Mouse (Mus musculus): Measurements from ENCODE around the gene Hdac5.
A peak's percentile ranks its signal among the peaks of the same experiment; 100 is the strongest.

Hdac5 gene

DNA sequence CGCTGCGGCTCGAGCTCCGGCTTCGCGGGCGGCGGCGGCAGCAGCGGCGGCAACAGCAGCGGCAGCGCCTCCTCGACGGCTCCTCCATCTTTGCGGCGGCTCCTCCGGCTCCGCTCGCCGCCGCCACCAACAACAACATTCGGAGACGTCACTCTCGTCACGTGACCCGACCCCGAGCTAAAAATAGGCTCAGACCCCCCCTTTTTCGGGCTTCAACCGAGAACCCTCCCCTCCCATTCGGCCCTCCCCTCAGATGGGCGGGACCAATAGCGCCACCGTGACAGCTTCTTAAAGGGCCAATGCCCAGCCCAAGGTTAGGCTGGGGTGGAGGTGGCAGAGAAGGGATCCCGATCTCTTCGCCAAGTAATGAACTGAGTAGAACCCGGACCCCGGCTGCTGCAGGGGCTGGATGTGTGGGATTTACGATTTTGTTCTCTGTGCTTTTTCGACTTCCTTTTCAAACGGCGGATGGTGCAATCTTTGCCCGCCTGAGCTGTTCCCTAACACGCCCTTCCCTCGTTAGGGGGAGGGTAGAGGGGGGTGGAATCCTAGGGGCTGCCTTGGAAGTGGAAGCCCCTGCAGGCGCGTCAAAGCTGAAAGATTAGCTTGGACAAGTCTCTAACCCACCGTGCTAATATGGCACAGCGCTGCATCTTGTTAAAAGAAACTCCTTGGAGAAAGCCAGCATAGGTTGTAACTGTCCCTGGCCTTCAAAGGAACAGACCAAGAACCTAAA lies at the start of gene Hdac5:
Hdac5 (minus strand) TSS at position 161 of the 736 bp plus-strand sequence.
- DNase-seq (ENCODE audit: low spot score): peak; percentile 92

DNA sequence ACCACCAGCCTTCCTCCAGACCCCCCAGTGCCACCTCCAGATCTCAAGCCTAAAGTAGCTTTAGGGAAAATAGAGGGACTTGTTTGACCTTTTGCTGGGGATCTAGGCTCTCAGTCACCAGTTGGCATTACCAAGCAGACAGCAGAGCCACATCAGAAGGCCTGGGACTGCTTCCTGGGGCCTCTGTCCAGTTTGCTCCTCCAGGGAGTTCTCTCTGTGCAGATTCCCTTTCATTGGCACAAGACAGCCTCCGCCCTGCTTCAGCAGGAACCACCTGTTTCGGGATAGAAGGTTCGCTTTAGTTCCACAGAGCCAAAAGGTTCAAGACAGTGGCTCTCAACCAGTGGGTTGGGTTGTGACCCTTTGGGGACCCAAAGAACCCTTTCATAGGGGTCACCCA lies 49.6 kb upstream of the Hdac5 start:
- DNase-seq (ENCODE audit: low spot score): no peak

DNA sequence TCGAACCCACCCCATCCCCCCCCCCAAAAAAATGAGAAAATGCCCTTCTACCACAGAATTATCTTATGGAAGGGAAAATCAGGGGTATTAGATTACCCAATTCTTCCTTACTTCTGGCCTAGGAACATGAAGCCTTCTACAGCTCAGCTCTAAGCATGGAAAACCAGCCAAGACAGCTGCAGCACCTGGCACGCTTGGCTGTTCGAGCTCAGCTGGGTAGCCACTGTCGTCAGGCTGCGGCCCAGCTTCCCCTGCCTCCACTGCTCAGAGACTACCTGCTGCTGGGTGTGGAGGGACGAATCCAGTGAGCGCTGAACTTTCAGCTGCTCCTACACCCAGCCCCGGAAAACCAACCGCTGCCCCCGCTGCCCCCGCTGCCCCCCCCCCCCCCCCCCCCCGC lies 47.8 kb upstream of the Hdac5 start:
- DNase-seq (ENCODE audit: low spot score): no peak

DNA sequence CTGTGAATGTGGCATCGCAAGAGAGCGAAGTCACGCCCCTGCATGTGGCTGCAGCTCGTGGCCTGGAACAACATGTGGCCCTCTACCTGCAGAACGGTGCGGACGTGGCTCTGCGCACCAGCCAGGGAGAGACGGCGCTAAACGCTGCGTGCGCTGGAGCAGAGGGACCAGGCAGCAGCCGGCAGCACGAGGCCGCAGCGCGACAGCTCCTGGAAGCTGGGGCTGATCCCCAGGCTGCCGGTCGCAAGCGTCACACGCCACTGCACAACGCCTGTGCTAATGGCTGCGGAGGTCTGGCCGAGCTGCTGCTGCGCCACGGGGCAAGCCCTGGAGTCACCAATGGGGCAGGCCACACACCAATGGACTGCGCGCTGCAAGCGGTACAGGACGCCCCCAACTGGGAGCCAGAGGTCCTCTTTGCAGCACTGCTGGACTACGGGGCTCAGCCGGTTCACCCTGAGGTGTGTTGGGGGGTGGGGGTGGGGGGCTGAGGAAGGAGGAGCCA lies 46.5 kb upstream of the Hdac5 start:
- DNase-seq (ENCODE audit: low spot score): no peak

DNA sequence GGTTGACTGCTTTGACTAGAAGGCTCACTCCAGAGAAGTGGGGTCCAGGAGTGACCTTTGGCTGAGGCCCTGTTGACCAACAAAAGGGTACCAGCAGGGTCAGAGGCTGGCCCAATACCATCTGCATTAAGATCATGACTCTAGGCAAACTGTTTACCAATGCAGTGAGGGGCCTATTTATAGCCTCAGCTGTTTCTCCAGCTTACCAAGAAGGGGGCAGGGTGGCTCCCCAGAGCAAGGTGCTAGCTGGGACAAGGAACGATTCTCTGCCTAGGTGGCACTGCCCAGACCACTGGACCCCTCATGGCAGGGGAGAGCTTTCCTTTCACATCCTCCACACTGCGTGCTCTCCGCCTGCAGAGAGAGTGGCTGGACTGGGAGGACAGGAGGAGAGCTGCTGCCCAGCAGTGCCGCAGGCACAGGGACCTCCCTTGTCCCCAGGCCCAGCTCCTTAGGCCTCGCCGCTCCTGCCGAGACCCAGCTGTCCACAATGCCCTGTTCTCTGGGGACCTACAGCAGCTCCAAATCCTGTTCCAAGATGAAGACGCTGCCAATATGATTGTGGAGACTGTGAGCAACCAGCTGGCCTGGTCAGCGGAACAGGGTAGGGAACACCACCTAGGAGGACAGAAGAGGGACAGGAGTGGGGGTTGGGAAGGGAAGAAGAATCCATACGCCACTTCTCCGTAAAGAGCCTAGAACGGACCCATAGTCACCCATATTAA lies 38.7 kb upstream of the Hdac5 start, which contains the start of gene Asb16:
Asb16 (plus strand) TSS at position 224 of the 725 bp plus-strand sequence.
- DNase-seq (ENCODE audit: low spot score): no peak

DNA sequence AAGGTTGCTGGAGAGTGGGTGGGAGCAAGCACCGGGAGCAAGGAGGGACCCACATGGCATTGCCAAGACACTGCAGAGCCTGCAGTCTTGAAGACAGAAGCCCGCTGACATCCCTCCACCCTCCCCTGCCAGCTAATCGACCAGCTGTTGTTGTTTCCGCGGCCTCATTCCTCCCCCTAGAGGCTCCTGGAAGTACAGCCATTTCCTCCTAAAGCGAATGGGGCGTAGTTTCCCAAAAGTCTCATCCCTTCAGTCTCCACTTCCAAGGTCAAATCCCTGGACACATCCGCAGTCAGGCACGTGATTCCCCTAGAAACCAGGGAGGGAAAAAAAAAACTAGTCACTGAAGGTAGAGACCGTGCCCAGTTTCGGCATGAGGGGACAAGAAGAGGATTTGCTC lies 37.5 kb upstream of the Hdac5 start:
- no peak for DNase-seq (ENCODE audit: low spot score)

DNA sequence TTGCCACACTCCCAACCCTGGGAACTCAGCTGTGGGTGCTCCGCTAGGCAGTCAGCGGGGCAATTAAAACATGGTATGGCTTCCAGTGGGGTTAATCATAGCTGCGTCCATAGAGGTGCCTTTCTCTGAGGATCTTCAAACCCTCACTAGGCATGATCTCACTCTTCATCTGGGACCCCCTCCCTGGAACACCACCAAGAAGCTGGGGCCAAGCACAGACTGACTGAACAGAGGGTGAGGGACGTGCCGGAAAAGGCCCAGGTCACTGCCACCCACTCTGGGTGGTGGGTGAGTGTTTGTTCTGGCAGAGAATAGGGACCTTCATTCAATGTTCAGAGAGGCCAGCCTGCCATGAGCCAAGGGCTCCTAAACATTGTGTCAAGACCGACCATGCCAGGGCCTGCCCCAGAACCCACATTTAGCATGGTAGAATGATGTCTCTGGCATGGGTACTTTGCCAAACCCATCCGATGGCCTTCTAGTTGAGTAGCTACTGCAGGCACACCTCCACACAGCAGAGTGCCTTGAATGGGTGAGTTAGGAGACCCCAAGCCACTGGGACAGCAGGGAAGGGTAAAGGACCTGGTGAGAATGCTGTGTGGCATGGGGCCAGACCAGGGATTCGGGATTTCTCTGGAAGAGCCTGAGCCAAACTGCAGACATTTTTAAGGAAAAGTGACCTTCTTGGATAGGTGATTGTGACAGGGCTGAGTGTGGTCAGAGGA lies 36.8 kb upstream of the Hdac5 start:
- DNase-seq (ENCODE audit: low spot score): no peak

DNA sequence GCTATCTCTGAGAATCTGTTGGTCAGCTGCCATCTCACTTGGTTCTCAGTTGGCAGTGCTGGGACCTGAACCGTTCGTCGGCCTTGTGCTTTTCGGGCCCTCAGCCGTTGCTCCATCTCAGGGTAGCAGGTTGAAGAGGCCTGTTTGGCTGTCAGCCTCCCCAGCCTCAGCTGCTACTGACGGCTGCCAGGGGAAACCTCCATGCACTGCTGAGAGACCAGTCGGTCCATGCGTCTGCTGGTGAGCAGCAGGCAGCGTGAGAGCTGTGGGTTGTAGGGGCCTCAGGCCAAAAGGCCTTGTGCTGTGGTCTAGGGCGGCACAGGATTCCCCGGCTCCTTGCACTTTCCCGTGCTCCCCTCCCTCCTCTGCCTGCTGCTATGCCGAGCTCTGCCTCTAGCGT lies 35.9 kb upstream of the Hdac5 start:
- no peak for DNase-seq (ENCODE audit: low spot score)

DNA sequence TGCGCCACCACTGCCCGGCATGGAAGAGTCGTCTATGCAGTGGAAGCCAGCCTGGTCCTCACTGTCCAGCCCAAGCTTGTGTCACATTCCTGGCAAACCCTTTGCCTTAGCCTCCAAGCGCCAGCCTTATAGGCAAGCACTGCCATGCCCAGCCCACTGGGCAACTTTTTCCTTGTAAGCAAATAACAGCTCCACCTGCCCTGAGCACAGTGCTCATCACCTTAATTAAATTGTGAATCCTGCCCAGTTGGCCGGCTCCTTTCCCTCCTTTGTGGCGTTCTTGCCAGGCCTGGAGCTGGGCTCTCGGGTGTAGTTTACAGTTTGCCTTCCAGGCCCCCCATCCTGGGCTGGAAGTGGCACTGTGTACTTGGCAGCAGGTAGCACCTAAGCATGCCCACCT lies 33.2 kb upstream of the Hdac5 start:
- no peak for DNase-seq (ENCODE audit: low spot score)

DNA sequence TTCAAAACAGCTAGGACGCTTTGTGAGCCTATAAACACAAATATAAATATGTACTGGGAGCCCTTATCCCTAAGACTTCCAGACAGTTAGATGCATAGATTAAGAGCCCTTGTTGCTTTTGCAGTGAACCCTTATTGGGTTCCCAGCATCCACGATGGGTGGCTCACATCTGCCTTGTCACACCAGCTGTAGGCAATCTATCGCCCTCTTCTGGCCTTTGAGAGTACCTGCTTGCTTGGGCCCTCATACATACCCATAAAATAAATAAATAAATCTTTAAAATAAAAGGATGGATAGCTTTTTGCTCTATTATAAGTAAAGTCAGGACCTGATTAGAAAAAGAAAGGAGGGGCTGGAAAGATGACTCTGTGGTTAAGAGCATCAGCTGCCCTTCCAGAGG lies 28.6 kb upstream of the Hdac5 start:
- DNase-seq (ENCODE audit: low spot score): no peak

DNA sequence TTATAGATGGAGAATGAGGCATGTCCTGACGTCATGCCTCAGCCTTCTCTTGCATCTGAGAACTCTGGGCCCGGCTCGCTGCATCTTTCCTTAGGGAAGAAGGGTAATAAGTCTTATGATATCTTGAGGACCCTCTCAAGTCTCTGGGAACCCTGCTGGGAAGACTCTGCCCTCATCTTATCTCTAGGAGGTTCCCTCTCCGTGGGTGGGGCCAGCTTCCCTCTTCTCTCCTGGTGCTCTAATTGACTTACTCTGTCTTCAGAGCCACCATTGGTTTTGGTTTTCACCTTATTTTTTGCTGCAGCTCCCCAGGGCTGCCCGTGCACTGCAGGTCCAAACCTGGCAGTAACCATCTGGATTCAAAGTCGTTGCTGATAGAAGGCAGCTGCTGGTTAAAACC lies 28.1 kb upstream of the Hdac5 start:
- no peak for DNase-seq (ENCODE audit: low spot score)

DNA sequence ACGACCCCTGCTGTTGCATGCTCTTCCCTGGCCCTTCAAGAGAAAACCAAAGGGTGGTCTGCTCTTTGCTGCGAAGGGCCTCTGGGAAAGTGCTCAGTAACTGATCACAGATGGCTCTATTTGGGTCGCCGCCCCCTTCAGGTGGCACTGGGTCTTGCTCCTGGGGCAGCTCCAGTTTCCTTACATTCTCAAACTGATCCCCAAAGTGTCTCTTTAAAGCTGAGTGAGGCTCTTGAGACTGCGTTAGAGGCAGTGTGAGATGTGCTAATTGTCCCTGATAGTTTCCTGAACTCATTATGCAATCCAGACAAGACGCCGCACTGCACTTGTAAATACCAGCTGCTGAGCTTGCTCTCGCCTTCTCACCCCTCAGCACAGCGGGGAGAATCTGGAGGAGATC lies 27.5 kb upstream of the Hdac5 start:
- DNase-seq (ENCODE audit: low spot score): no peak

DNA sequence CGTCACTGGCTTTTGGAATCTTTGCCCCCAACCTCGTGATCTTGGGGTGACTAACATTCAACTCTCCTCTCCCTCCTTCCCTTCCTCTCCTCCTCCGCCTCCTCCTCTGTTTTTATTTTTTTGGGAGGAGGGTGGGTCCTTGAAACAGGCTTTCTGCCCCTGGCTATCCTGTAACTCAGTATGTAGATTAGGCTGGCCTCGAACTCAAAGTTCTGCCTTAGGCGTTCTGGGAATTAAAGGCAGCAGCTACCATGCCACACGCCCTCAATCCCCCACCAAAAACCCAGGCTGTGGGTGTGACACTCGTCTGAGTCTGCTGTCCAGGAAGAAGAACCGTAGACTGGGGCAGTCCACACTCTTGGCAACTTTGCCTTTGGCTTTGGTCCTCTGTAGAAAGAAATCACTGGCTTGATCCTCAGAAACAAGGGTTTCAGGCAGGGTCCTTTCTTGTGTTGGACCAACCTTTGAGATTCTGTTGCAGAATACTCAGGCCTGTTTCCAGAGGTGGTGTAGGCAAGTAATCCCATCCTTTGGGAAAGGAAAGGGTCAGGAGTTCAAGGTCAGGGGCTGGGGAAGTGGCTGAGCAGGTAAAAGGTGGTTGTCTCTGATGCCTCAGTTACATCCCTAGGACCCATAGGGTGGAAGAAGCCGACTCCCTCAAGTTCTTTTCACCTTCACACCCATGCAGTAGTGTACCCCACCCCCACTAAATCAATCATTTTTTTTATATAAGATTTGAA lies 19.6 kb upstream of the Hdac5 start:
- no peak for DNase-seq (ENCODE audit: low spot score)

DNA sequence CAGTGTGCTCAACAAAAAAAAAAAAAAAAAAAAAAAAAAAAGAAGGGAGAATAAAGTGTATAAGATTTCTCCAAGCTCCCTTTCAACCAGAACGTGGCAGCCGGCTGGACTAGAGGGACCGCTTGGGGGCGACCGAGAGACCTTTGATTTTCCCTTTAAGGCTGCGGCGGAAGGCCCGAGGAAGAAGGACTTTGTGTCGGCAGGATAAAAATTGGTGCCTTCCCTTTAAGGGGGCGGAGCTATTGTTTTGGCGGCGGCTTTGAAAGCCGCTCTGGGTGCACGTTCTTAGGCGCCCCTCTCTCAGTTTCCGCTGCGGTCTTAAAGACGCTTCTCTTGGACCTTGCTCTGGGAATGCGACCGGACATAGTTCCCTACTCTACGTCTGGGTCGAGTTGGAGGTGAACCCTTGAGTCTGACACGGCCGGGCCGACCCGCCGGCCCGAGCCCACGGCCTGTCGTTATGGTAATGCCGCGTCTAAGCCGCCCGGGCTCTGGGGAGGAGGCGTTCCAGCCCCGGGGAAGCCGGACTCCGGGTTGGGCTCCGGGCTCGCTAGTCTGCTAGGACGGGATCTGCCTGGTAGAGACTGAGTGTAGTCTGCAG lies 18.8 kb upstream of the Hdac5 start, which contains the start of gene BC030867:
BC030867 (plus strand) TSS at position 253 of the 601 bp plus-strand sequence.
- DNase-seq (ENCODE audit: low spot score): peak; percentile 74

DNA sequence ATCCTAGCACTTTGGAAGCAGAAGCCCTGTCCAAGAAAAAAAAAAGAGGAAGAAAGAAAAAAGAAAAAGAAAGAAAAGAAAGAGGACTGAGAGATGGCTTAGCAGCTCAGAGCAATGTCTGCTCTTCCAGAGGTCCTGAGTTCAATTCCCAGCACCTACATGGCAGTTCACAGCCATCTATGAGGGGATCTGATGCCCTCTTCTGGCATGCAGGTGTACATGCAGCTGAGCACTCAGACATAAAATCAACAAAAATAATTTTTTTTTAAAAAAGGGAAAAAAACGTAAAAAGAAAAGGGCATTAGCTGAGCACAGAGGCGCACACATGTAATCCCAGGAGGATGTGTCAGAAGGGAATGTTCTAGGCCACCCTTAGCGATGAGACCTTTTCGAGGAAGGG lies 16.9 kb upstream of the Hdac5 start:
- no peak for DNase-seq (ENCODE audit: low spot score)

DNA sequence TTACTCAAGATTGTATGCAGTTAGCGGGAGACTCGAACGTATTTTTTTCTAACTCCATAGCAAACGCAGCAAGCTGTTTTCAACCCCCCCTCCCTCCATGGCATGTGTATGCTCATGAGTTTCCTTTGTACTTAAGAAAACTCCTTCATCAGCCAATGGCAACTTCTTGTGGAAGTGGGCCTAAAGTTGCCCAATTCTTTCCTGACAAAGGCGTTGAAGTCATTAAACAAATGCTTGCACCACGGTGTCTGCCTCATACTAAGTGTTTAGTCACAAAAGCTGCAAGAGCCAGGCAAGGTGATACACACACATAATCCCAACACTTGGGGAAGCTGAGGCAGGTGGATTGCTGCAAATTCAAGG lies 16.3 kb upstream of the Hdac5 start:
- no peak for DNase-seq (ENCODE audit: low spot score)

DNA sequence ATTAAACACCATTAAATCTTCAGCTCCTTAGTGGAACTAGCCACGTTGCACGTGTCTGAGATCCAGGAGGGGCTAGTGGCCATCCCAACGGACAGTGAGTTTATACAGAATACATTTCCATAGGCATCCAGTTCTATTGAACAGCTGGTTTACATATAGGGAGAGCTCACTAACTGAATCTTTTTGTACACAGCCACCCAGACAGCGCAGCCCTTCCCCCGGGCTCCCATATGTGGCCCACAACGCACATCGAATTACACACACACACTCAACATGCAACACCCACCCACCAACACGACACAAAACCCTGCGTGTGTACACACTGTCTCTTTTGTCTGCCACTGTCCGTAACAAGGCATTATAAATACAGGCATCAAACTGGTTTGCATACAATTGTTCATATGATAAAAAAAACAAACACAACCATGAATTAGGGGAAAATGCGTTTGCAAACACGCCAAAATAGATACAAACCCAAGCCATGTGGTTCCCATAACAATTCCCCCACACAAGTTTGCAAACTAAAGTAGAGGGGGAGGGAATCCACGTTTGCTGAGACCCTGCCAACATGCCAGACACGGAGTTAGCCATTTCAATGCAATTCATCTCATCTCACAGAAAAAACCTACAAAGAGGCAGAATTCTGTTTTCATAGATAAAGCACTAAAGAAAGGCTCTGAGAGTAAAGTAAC lies 15.8 kb upstream of the Hdac5 start:
- no peak for DNase-seq (ENCODE audit: low spot score)

DNA sequence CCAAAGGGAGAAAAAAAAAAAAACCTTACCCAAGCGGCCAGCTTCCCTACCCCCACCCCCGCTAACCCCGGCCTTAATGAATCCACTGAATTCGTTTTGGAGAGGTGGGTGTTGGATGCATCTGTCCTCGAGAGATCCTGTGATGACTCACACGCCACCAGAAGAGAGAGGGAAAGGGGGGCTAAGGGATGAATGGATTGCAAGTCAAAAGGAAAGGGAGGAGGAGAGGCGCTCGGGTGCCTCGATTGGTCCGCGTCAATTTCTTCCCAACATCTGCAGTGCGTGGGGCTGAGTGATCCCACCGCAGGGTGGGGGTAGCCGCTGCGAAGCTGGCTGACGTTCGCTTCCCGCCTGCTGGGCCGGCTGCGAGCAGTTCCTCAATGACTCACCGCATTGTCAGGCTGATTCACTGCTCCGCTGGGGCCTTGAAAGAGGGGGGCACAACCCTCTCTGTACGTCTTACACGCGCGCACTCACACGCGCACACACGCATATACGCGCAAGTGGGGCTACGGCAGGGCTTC lies 15.0 kb upstream of the Hdac5 start:
- DNase-seq (ENCODE audit: low spot score): no peak

DNA sequence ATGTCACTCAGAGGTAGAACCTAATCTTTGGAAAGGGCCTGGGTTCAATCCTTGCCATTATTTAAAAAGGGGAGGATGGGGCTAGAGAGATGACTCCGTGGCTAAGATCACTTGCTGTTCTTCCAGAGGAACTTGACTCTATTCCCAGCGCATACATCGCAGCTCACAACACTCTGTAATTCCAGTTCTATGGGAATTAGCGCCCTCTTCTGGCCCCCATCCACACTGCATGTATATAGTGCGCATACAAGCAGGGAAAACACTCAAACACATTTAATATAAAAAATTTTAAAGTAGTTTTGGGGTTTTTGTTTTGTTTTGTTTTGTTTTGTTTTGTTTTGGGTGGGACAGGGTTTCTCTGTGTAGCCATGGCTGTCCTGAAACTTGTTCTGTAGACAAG lies 11.9 kb upstream of the Hdac5 start:
- DNase-seq (ENCODE audit: low spot score): no peak

DNA sequence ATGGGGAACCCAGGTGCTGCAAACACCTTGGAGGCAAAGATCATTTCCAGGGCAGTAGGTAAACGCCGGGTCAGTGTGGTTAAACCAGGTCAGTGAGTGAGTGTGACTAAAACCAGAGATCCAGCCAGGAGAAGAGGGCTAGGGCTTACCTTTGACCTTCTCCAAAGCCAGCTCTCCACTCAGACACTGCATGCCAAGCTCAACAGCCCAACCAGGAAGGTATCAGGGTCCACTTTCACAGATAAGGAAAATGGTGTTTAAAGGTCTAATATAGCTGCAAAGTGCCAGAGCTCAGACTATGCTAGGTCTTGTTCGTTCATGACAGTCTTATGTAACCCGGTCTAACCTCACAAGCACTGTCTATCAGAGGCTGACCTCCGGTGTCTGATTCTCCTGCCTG lies 11.3 kb upstream of the Hdac5 start:
- no peak for DNase-seq (ENCODE audit: low spot score)

DNA sequence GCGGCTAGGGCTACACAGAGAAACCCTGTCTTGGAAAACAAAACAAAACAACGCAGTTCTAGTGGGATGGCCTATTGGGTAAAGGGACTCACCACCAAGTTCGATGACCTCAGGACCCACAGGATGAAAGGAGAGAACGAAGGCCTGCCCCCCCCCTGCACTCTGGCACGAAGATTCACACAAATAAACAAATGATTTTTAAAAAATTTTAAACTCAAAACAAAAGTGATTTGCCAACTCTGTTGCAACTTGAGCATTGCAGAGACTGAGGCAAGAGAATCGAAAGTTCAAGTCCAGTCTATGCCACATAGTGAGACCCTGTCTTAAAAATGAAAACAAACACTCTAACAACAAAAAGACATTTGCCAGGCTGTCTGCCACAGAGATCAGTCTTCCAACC lies 10.7 kb upstream of the Hdac5 start:
- no peak for DNase-seq (ENCODE audit: low spot score)
